Mouse (Mus musculus) forebrain, embryonic 10.5 days (tissue): Measurements from ENCODE around the gene Nek6. TPM values are rescaled to one million over a fixed set of nuclear protein-coding genes. Genes with fewer than 3 reads are reported as not detected.

Experiments used
- DNase-seq: peaks from one replicate; pipeline ENCODE4 v3.0.0-alpha.2; 2017; ENCODE audit warnings: low spot score; ENCODE audit errors: extremely low spot score
- H3K27ac ChIP-seq: fragments of 300-500 bp; sonication (generic); 2 replicates; pipeline ENCODE4 v1.5.1; 2016; ENCODE audit warnings: mild to moderate bottlenecking
- H3K27me3 ChIP-seq: fragments of 300-500 bp; sonication (generic); 2 replicates; pipeline ENCODE4 v1.6.1; 2016; ENCODE audit warnings: mild to moderate bottlenecking; ENCODE audit not compliant: poor library complexity, severe bottlenecking
- H3K36me3 ChIP-seq: fragments of 300-500 bp; sonication (generic); replicated peaks from 2 replicates; pipeline ENCODE4 v1.6.1; 2016; ENCODE audit warnings: mild to moderate bottlenecking, moderate library complexity
- H3K4me1 ChIP-seq: fragments of 300-500 bp; sonication (generic); 2 replicates; pipeline ENCODE4 v1.6.1; 2016
- H3K4me3 ChIP-seq: fragments of 300-500 bp; sonication (generic); 2 replicates; pipeline ENCODE4 v1.5.1; 2016; ENCODE audit warnings: mild to moderate bottlenecking, moderate library complexity
- H3K9me3 ChIP-seq: fragments of 300-500 bp; sonication (generic); 2 replicates; pipeline ENCODE4 v1.6.1; 2016; ENCODE audit warnings: mild to moderate bottlenecking, moderate library complexity
- WGBS: fragments of 180-500 bp; shearing (Covaris S2); methylation state at CpG from one replicate; pipeline ENCODE4 v1.1.7; 2016; 5-methylcytosine and 5-hydroxymethylcytosine counted together
- polyA plus RNA-seq: library from polyadenylated mRNA; unstranded; fragments of >200 nt; fragmentation: Nextera tagmentation; extraction: Ambion mirVana; gene quantifications from 2 replicates; pipeline ENCODE4 v1.2.1, GENCODE M21; 2016

The Nek6 gene
- polyA plus RNA-seq, result 120 and 134 TPM in 2 replicates

DNA sequence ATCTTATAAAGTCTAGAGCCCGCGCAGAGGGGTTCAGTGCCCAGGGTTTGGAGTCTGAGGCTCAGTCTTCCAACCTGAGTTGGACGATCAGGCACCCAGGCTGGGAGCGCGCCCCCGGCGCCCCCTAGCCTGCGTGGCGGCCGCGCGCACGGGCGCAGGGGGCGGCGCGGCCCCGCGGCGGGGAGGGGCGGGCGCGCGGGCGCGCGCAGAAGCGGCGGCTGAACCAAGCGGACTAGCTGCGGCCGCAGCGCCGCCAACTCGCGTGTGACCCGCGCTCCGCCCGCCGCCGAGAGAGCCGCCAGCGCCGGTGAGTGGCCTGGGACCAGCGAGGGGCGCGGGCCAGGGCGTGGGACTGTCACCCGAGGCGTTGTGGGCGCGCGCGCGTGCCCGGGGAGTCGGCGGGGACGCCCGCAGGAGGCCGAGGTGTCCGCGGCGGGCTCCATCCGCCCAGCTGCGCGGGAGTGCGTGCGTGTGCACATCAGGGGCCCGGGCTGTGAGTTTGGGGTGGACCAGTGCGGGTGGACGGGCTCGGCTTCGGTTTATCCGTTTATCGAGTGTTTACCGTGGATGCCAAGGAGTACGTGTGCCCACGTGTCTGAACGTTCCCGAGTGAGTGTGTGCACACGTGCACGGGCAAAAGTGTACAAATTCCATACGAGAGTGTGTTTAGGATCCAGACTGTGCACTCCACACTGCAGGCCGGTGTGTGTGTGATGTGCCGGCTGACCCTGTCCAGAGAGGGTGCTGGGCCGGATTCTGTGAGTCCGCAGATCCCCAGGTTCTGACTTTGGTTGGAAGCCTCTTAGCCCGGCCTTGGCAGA is at the start of gene Nek6:
TSS of gene Nek6 (plus strand) at position 157 of the 821 bp plus-strand sequence.
- peak within 1 kb of the TSS; percentile 98 for H3K27ac ChIP-seq
- WGBS, result under 1% methylated on average over 90 of the region's 90 CpGs
- peaks cover 64% of the 10 kb centered on the region for H3K4me1 ChIP-seq
- H3K36me3 ChIP-seq, result peaks cover 9% of the 10 kb centered on the region
- H3K9me3 ChIP-seq, result no peaks in the 10 kb centered on the region
- no peaks in the 10 kb centered on the region for H3K27me3 ChIP-seq
- H3K4me3 ChIP-seq, result peak within 1 kb of the TSS; percentile 92
- peak; percentile 62 for DNase-seq

DNA sequence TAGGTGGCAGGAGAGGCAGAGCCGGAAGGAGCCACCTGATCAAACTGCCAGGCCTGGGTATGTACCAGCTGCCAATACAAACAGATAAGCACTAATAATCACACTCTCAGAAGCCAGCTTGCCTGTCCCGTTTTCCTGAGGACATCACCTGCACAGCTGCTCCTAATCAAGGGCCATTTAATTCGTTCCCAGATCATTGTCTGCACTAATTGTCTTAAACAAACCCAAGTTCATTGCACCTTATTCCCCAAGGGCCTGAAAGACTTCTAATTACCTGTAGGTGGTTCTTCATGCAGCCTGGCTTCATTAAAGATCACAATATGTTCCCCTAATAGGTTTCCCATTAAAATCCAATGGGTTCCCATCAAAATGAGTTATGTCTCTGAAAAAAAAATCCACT is 49.1 kb upstream of the Nek6 start:
- no peaks in the 10 kb centered on the region for H3K9me3 ChIP-seq
- H3K4me3 ChIP-seq, result no peak overlapping the region
- no peaks in the 10 kb centered on the region for H3K36me3 ChIP-seq
- 74% methylated on average over 3 of the region's 3 CpGs for WGBS
- H3K27ac ChIP-seq, result no peak overlapping the region
- no peak for DNase-seq
- no peaks in the 10 kb centered on the region; the same call in 1 of the 2 replicates for H3K27me3 ChIP-seq
- H3K4me1 ChIP-seq, result no peaks in the 10 kb centered on the region

DNA sequence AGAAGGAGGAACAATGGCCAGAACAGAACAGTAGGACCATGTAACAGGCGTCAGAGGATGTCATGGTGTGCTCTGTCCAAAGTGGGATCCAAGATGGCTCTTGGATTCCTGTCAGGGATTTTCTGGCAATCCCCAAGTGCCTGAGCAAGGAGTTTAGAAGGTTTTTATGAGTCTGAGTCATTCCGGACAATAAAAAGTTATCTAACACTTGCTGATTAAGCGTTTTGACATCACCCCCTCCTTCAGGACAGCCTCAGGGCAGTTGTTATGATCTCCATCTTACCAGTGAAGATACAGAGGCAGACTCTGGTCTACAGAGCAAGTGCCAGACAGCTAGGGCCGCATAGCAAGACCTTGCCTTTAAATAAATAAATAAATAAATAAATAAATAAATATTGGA is 42.6 kb upstream of the Nek6 start:
- H3K36me3 ChIP-seq, result no peaks in the 10 kb centered on the region
- no peaks in the 10 kb centered on the region for H3K9me3 ChIP-seq
- 88% methylated on average over 4 of the region's 4 CpGs for WGBS
- no peak for DNase-seq
- H3K27me3 ChIP-seq, result no peaks in the 10 kb centered on the region
- no peak overlapping the region for H3K27ac ChIP-seq
- no peaks in the 10 kb centered on the region for H3K4me1 ChIP-seq
- no peak overlapping the region for H3K4me3 ChIP-seq

DNA sequence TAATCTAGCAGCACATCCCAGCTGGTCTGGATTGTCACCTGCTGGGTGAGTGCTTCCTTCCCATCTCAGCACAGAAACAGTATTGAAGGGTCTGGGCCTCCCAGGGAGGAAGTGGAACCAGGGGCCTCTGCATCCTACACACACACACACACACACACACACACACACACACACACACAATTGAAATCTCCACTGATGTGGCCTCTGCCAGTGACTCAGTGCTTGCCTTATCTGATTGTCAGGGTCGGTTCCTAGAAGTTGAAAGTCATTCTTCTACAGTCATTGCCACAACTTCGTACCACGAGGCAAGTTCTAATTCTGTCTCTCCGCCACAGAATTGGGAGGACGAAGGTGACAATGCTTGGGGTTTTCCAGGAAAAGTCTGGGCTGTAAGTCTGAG is 39.7 kb upstream of the Nek6 start:
- WGBS, result 90% methylated on average over 5 of the region's 5 CpGs

DNA sequence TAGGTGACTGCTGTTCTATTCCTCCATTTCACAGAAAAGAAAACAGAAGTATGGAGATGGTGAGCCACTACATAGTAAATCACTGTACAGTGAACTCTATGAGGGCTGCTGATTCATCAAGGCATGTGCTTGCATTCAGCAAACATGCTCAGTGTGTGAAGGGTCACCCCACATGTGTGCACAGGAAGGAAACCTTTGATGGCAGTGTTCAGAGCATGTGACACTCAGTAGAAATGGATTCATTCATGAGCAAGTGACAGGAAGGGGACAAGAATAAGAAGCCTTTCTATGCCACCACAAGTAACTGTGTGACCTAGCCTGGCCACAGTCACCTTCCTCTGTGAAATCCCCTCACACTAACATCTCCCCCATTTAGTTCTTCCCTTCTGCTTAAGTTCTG is 38.6 kb upstream of the Nek6 start:
- Histone ChIP-seq H3K4me1 (no peaks in the 10 kb centered on the region), H3K27me3 (no peaks in the 10 kb centered on the region), H3K4me3 (no peak overlapping the region), H3K36me3 (no peaks in the 10 kb centered on the region), H3K27ac (no peak overlapping the region), H3K9me3 (no peaks in the 10 kb centered on the region)
- no peak for DNase-seq

More for the DNA sequence above, 39.7 kb upstream of the Nek6 start:
- Histone ChIP-seq H3K9me3 (no peaks in the 10 kb centered on the region), H3K36me3 (no peaks in the 10 kb centered on the region), H3K4me1 (no peaks in the 10 kb centered on the region), H3K4me3 (no peak overlapping the region), H3K27ac (no peak overlapping the region), H3K27me3 (no peaks in the 10 kb centered on the region)
- no peak for DNase-seq

DNA sequence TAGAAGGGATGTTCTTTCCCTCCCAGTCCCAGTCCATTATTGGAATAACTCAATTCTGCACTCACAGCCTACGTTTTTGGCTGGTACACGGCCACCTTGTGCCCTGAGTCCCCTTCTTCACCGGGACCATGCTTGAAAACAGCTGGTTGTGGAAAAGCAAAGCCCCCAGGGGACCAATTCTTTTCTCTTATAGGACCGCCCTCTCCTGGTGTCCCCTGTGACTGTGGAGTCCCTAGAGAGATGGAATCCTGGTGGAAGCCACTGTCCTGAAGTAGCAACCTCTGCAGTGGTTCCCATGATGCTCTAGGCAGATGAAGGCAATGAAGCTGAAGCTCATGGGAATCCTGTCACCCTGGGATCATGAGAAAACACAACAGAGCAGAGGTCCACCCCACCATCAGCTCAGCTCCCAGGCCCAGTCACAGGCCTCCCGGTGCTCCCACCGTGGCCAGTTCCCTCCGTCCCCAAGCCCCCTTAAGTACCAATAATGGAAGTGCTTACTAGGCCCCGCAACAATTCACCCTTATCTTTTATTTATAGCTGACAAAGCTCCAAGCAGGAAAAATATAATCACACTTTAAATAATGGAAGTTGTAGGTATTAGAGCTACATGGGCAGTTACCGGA is 34.5 kb upstream of the Nek6 start:
- no peak for DNase-seq
- H3K4me3 ChIP-seq, result no peak overlapping the region
- no peaks in the 10 kb centered on the region for H3K9me3 ChIP-seq
- H3K27me3 ChIP-seq, result no peaks in the 10 kb centered on the region
- WGBS, result 88% methylated on average over 9 of the region's 9 CpGs
- no peak overlapping the region for H3K27ac ChIP-seq
- no peaks in the 10 kb centered on the region for H3K36me3 ChIP-seq
- no peaks in the 10 kb centered on the region for H3K4me1 ChIP-seq

DNA sequence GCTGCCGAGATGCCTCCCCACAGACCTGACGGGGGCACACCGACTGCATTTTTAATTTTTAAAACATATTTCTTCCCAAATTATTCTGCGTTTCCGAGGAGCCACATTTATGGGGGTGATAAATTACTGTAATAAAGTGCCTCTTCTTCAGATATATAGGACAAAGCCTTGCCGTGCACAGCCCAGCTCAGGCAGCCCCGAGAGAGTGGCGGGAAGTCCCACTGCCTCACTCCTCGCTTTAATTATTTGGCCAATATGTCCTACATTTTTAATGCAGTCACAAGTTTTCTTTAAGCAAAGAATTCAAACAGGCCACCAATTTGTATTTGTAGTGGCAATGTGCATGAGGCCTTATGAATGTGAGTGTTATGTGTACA is 34.0 kb upstream of the Nek6 start:
- H3K36me3 ChIP-seq, result no peaks in the 10 kb centered on the region
- H3K27ac ChIP-seq, result no peak overlapping the region
- no peaks in the 10 kb centered on the region; the same call in 1 of the 2 replicates for H3K9me3 ChIP-seq
- no peaks in the 10 kb centered on the region for H3K27me3 ChIP-seq
- H3K4me1 ChIP-seq, result no peaks in the 10 kb centered on the region
- 95% methylated on average over 9 of the region's 9 CpGs for WGBS
- H3K4me3 ChIP-seq, result no peak overlapping the region
- no peak for DNase-seq

DNA sequence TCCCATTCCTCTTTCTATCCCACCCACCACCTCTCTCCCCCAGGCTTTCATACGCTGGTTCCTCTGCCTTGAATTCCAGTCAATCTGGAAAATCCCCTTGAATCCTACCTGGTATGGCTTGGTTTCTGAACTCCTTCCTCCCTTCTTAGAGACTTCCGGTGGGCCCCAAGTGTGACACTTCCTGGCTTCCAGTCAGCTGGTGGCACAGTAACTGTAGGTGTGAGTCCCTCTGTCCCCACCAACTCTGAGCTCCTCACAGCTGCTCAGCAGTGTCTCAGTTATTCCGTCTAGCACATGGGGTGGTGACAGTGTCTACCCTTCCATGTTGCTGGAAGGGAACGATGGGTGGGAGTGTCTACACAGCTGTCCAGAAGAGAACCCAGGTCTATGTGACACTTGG is 32.8 kb upstream of the Nek6 start:
- Histone ChIP-seq H3K27me3 (no peaks in the 10 kb centered on the region), H3K4me3 (no peak overlapping the region), H3K36me3 (no peaks in the 10 kb centered on the region), H3K27ac (no peak overlapping the region), H3K9me3 (no peaks in the 10 kb centered on the region; the same call in 1 of the 2 replicates), H3K4me1 (no peaks in the 10 kb centered on the region)
- WGBS, result 89% methylated on average over 4 of the region's 4 CpGs
- no peak for DNase-seq

DNA sequence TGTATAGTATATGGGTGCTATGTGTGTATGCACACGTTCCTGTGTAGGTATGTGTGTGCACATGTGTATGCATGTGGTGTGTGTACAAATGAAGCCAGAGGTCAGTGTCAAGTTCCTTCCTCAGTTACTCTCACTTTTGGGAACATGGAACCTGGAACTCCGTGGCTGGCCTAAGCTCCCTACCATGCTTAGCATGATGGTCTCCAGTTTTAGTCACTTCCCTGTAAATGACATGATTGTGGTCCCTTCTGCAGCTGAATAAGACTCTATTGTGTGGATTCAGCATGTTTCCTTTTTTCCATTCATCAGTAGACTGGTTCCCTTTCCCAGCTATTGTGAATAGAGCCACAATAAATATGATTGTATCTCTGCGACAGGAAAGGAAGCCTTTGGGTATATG is 31.9 kb upstream of the Nek6 start:
- H3K9me3 ChIP-seq, result no peaks in the 10 kb centered on the region; the same call in 1 of the 2 replicates
- H3K27ac ChIP-seq, result no peak overlapping the region
- H3K4me1 ChIP-seq, result no peaks in the 10 kb centered on the region
- WGBS, result 87% methylated on average over 3 of the region's 3 CpGs
- H3K4me3 ChIP-seq, result no peak overlapping the region
- no peaks in the 10 kb centered on the region for H3K27me3 ChIP-seq
- no peak for DNase-seq
- H3K36me3 ChIP-seq, result no peaks in the 10 kb centered on the region

DNA sequence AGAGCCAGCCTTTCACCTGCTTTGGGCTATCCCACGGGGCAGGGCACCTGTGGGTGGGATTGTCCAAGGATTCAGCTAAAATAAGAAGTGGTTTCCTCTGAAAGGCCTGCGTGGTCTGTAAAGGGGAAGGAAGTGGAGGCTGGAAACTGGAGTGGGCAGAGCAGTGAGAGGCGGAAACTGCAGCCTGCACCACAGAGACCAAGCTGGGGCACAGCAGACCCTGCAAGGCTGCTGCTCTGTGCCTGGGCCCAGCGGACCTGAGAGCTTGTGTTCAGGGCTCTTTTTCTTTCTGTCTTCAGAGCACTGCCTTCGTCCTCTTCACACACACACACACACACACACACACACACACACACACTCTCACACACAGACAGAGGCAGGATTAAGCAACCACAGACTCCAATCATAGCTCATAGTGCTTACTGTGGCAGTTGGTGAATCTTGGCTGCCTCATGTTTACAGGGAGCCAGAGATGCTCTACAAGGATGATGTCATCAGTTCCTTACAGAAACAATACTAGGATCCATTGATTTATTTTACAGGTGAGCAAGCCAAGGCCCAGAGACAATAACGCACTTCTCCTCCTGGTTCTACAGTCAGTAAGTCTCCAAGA is 30.2 kb upstream of the Nek6 start:
- DNase-seq, result no peak
- H3K36me3 ChIP-seq, result no peaks in the 10 kb centered on the region
- H3K27ac ChIP-seq, result peak overlapping the region; percentile 45; the same call in 1 of the 2 replicates
- H3K27me3 ChIP-seq, result no peaks in the 10 kb centered on the region
- no peak overlapping the region for H3K4me3 ChIP-seq
- WGBS, result 84% methylated on average over 6 of the region's 6 CpGs
- no peaks in the 10 kb centered on the region; the same call in 1 of the 2 replicates for H3K9me3 ChIP-seq
- H3K4me1 ChIP-seq, result 0 out of 2 replicates have a peak, but pooled peaks cover 1% of the 10 kb centered on the region

DNA sequence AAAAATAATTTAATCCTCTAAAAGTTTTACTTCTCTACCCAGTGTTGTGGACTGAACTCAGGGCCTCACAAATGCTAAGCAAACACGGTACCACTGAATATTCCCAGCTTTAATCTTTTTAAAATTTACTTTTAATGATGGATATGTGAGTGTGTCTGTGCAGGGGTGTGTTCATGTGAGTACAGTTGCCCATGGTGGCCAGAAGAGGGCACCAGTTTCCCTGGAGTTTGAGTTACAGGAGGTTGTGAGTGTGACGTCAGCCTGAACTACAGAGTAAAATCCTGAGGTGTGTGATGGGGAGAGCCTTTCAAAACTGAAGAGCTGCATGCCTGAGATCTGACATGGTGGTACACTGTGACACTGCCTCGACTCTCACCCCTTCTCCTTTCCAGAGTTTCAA is 29.3 kb upstream of the Nek6 start:
- H3K27ac ChIP-seq, result no peak overlapping the region
- no peak for DNase-seq
- no peaks in the 10 kb centered on the region for H3K27me3 ChIP-seq
- WGBS, result 86% methylated on average over 3 of the region's 3 CpGs
- H3K36me3 ChIP-seq, result no peaks in the 10 kb centered on the region
- no peak overlapping the region for H3K4me3 ChIP-seq
- H3K9me3 ChIP-seq, result no peaks in the 10 kb centered on the region; the same call in 1 of the 2 replicates
- H3K4me1 ChIP-seq, result 0 out of 2 replicates have a peak, but pooled peaks cover 5% of the 10 kb centered on the region

DNA sequence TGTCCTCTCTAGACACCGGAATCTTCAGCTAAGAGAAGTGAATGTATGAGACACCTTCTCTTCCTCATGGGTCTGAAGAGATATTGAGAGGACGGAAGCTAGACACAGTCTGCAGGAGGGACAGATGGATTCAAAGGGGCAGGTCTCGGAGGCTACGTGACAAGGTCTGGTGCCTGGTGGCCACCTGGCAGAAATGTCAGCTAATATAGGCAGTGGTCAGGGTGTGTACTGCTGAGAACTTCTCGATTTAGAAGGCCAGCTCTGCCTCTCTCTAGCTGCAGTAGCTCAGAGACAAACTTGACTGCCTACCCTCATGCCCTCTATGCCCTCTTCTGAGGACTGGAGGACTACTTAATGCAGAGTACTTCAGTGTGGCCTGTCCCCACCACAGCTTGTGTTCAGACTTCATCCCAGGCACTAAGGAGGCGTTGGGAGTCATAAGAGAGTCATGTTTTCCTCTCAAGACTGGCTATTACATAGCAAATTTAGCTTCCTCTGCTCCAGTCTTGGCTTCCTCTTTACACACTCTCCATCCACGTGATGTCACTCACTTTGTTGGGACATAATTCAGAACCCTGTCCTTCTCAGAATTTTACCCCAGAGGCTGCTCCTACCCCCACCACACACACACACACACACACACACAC is 28.3 kb upstream of the Nek6 start:
- H3K27me3 ChIP-seq, result no peaks in the 10 kb centered on the region
- DNase-seq, result no peak
- H3K4me3 ChIP-seq, result no peak overlapping the region
- 86% methylated on average over 7 of the region's 7 CpGs for WGBS
- no peak overlapping the region for H3K27ac ChIP-seq
- no peaks in the 10 kb centered on the region for H3K36me3 ChIP-seq
- 0 out of 2 replicates have a peak, but pooled peaks cover 5% of the 10 kb centered on the region for H3K4me1 ChIP-seq
- no peaks in the 10 kb centered on the region; the same call in 1 of the 2 replicates for H3K9me3 ChIP-seq
